8 mouse cellular contexts compared by ENCODE assay signal in genomic region chr14:49238206-49238605, GRCm38 (mm10). TPM values are rescaled to one million over a fixed set of nuclear protein-coding genes. Genes with fewer than 3 reads are reported as not detected.
A peak's percentile ranks its signal among the peaks of the same experiment; 100 is the strongest.
DNase-seq lines count a peak whose midpoint lies in the region; ATAC-seq and TF ChIP-seq lines count a peak whose summit lies in the region.

No protein-coding gene starts in this region.

- H3K27ac ChIP-seq in spleen, adult 2 months (ENCODE audit: insufficient read depth, low read length), result no peak overlapping the region
- H3K27ac ChIP-seq in midbrain, embryonic 16.5 days (ENCODE audit: low read length), result no peak overlapping the region
- no peak overlapping the region for H3K27ac ChIP-seq in testis, adult 2 months (ENCODE audit: control insufficient read depth, insufficient read depth, low read depth, low read length)

- 34% methylated on average over 11 of the region's 11 CpGs for WGBS in spleen, adult 2 months
- WGBS in midbrain, embryonic 16.5 days, result 33% methylated on average over 11 of the region's 11 CpGs

- H3K4me1 ChIP-seq in spleen, adult 2 months (ENCODE audit: control insufficient read depth, insufficient read depth, insufficient read length), result no peaks in the 10 kb centered on the region
- H3K4me1 ChIP-seq in midbrain, embryonic 16.5 days (ENCODE audit: control insufficient read depth, insufficient read depth, low read length), result peaks cover 2% of the 10 kb centered on the region; the same call in 1 of the 2 replicates
- no peaks in the 10 kb centered on the region for H3K4me1 ChIP-seq in testis, adult 2 months (ENCODE audit: control insufficient read depth, insufficient read depth, low read length)

- DNase-seq in spleen, adult 2 months (ENCODE audit: low read depth in 1 of 2, low spot score in 2 of 2), result no peak
- DNase-seq in spleen, adult 12 weeks (ENCODE audit: low spot score), result no peak
- DNase-seq in cerebellum, postnatal 25 days, result peak; percentile 73 to 87
- DNase-seq in frontal cortex, postnatal 36 days (ENCODE audit: low spot score in 2 of 2), result peak; percentile 66 to 78
- peak; percentile 60 for DNase-seq in kidney, adult 18-20 months
- peak; percentile 64 to 84 for DNase-seq in left cerebral cortex, postnatal 25 days (ENCODE audit: low spot score in 2 of 2)

- no peaks in the 10 kb centered on the region for H3K36me3 ChIP-seq in spleen, adult 2 months (ENCODE audit: control insufficient read depth, insufficient read depth, low read length)
- H3K36me3 ChIP-seq in midbrain, embryonic 16.5 days (ENCODE audit: control insufficient read depth, insufficient read depth, low read length), result no peaks in the 10 kb centered on the region
- no peaks in the 10 kb centered on the region for H3K36me3 ChIP-seq in testis, adult 2 months (ENCODE audit: control insufficient read depth, insufficient read depth, low read length)

- peak; percentile 87 for ATAC-seq in midbrain, embryonic 16.5 days

- no peaks in the 10 kb centered on the region for H3K27me3 ChIP-seq in spleen, adult 2 months (ENCODE audit: control insufficient read depth, insufficient read depth, low read length)
- H3K27me3 ChIP-seq in midbrain, embryonic 16.5 days (ENCODE audit: control insufficient read depth, insufficient read depth, low read depth, low read length), result no peaks in the 10 kb centered on the region; the same call in 1 of the 2 replicates
- no peaks in the 10 kb centered on the region for H3K27me3 ChIP-seq in testis, adult 2 months (ENCODE audit: control insufficient read depth, insufficient read depth, low read length)

- TF ChIP-seq CTCF in spleen, adult 2 months (IDR thresholded peaks at IDR 0.05; ENCODE audit: extremely low read depth, insufficient read depth, insufficient read length, insufficient replicate concordance), result peak; percentile 42; the same call in 1 of the 2 replicates
- peak; percentile 46; the same call in 1 of the 2 replicates for TF ChIP-seq CTCF in testis, adult 2 months (IDR thresholded peaks at IDR 0.05; ENCODE audit: control insufficient read depth, insufficient read depth, insufficient replicate concordance, low read depth, low read length)

- intact Hi-C loops in left cerebral cortex, postnatal 25 days (cut with DNase I), result loop anchor here (1.0 to 5.0 kb wide), 5 partner anchors 109 to 496 kb away; partner anchors contain the start of gene Slc35f4

- H3K4me2 ChIP-seq in midbrain, embryonic 16.5 days (ENCODE audit: low read length), result no peak overlapping the region

- no peak overlapping the region for H3K9ac ChIP-seq in midbrain, embryonic 16.5 days (ENCODE audit: low read depth, low read length)

- H3K4me3 ChIP-seq in spleen, adult 2 months (ENCODE audit: extremely low read depth, insufficient read depth, insufficient read length), result no peak overlapping the region
- H3K4me3 ChIP-seq in midbrain, embryonic 16.5 days (ENCODE audit: low read depth, low read length), result no peak overlapping the region
- no peak overlapping the region for H3K4me3 ChIP-seq in testis, adult 2 months (ENCODE audit: control insufficient read depth, low read depth, low read length)

- no peaks in the 10 kb centered on the region for H3K9me3 ChIP-seq in midbrain, embryonic 16.5 days (replicated peaks; ENCODE audit: control insufficient read depth, low read length, poor library complexity, severe bottlenecking)

- TF ChIP-seq POLR2A in spleen, adult 2 months (IDR thresholded peaks at IDR 0.05; ENCODE audit: low read depth, low read length), result no peak
- no peak for TF ChIP-seq POLR2A in testis, adult 2 months (IDR thresholded peaks at IDR 0.05; ENCODE audit: control insufficient read depth, low read depth, low read length)

RNA-seq across cellular contexts. Expression of gene ccdc198, which starts 7.1 kb away (rescaled TPM):
- polyA plus RNA-seq in spleen, adult 2 months (2012; rRNA removed), result not detected in 2 replicates
- total RNA-seq in left cerebral cortex, postnatal 25 days (2021), result not detected
- polyA plus RNA-seq in midbrain, embryonic 16.5 days (2015; fragmentation: Nextera tagmentation; extraction: Ambion mirVana), result 0.06 and 0.08 TPM in 2 replicates
- 28.6 and 33.8 TPM in 2 replicates for polyA plus RNA-seq in testis, adult 2 months (2012; rRNA removed)

Comparison
In these comparisons a context has a peak if more than half of its experiments do, and no peak if none do; other contexts are left out.
1. DNase-seq: peak in cerebellum, postnatal 25 days (2 of 2), frontal cortex, postnatal 36 days (2 of 2), kidney, adult 18-20 months (single experiment) and left cerebral cortex, postnatal 25 days (2 of 2); none in spleen, adult 2 months (0 of 2) and spleen, adult 12 weeks (single experiment).
2. RNA of gene ccdc198, which starts 7.1 kb away (polyA plus RNA-seq): 28.6 to 33.8 TPM in testis, adult 2 months; 0.06 to 0.08 TPM in midbrain, embryonic 16.5 days and not detected in spleen, adult 2 months; every median in the first group is over 10 times any median in the second.